Mouse (Mus musculus) retina, adult 2 months (tissue): ENCODE measurements at regions not wholly inside any gene's neighbourhood (a gene's known extent, or its start where the extent isn't known, plus 50 kb on each side); places are given as distances from the start of the nearest gene placed in this dataset.

ENCODE experiments used
- DNase-seq: peaks from one replicate; pipeline ENCODE4 v3.0.0-alpha.2; 2012; ENCODE audit warnings: low read depth, low spot score

DNA sequence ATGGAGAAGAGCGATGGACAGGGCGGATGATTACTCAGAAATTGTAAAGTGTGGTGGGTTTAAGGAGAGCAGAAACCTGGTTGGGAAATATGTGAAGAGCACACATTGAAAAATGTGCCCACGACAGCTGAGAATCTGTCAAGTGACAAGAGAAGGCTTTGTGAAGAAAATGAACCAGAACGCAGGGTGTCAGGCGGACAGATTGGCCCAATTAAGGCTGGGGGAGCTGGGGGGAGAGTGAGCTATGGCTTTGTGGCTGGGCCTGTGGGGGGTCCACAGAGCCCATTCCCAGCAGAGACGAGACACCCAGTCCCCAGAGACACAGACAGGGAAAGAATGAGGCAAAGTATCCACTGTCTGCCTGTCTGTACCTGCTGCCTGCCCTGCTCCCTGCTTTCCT lies 153.3 kb downstream of the Shq1 start:
- DNase-seq: no peak

DNA sequence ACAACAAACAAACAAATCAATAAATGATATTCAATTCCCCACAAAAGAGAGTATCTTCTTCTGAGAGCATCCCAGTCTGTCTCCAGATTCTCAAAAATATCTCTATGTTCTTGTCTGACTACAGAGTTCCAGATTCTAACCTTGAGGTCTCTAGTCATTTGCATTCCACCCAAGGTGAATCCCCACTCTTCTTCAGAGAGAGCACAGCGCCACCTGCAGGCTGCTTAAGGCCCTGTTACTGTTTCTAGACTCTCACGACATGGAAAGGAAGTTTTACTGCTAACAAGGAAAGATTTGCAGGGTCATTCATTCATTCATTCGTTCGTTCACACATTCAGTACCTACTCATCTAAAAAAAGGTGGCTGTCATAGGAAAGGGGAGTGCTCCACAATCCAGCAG lies 158.3 kb downstream of the Shq1 start:
- no peak for DNase-seq

DNA sequence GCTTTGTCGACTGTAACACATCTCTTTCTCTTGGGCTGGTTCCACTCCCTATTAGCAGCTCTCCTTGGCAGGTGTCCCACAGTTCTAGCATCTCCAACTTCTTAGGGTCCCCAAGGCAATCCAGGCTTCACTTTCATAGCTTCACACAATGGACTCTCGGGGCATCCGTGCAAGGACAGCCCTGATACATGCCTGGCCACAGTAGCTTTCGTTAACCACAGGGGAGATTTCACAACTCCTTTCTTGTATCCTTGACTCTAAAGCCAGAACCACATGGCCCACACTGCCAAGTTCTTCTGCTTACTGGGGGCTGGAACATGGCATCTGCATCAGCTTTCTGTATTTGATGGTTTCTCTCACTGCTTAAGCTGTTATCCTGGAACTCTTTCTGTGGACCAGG lies 160.3 kb downstream of the Shq1 start:
- DNase-seq: no peak

DNA sequence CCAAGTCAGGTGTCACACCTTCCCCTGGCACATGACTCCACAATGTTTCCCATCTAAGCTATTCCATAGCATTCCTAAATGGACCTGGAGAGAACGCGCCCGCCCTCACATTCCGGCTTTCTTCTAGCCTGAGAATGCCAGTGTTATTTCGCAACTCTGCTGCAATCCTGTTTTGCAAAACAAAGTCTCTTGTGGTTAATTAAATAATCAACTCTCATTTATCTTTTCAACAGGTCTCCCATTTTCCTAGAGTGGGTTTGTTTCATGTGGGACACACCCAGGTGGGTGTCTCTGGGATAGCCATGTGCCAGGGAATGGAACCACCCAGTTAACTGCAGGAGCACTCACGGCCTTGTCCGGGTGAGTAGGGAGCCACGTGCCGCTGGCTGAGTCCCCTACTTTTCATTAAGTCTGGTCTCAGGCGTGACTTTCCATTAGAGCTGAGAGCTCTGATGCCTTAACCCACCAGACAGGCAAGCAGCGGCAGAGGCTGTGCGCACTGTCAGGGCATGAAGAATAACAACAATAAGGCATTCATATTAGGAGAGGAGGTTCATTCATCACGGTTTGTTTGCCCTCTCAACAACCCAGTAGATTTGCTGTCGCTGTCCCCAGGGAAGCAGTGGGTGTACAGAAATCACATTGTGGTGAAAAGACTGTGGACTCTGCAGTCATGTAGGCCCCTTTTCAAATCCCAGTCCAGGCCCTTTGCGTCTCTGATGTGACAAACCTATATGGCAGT lies 165.3 kb downstream of the Shq1 start:
- no peak for DNase-seq

DNA sequence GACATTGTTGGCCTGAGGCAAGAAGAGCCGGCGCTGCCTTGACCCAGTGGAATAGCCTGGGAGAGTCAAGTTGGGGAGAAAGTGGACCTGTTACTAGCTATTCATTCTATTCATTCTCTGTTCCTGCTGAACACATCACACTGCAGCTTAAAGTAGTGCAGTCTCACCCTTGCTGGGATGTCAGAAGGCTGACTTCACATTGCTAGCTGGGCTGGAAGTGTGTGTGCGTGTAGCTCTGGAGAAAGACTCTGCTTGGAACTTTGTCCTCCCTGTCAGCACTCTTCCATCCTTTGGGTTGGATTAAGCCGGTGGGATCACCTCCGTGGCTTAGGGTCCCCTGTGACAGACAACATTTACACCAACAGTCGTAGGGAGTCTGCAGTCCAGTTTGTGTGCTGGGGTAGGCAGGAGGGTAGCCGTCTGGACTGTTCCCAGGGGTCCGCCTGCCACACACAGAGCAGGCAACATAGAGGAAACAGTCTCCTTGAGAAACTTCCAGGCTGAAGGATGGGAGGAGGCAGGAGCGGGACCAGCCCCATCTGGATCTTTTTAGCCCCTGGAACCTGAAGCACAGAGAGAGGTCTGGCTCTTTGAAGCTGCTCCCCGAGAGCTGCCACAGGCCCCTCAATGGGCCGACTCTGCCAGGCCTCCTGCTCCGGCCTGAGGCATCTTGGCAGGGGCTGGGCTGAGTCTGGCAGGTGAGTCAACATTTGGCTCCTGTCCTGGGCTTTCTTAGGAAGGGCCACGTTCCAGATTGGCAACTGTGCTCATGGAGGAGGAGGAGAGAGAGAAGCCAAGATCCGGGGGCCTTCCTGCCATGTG lies 167.8 kb downstream of the Shq1 start:
- no peak for DNase-seq

DNA sequence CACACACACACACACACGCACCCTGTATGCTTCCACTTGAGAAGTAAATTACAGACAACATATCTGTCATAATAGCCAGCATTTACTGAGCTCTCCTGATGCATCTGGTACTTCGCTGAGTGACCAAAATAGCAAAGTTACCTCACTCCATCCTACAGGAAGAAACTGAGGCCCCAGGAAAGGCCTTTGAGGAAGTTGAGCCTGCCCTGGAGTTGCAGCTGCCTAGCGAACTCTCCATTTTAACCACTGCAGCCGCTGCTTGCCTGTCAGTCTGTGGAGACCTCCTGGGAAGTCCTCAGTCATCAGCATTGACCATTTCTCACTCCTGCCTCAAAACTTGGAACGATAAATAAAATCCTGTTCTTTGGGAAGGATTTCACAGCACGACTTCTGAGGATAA lies 168.8 kb downstream of the Shq1 start:
- no peak for DNase-seq

DNA sequence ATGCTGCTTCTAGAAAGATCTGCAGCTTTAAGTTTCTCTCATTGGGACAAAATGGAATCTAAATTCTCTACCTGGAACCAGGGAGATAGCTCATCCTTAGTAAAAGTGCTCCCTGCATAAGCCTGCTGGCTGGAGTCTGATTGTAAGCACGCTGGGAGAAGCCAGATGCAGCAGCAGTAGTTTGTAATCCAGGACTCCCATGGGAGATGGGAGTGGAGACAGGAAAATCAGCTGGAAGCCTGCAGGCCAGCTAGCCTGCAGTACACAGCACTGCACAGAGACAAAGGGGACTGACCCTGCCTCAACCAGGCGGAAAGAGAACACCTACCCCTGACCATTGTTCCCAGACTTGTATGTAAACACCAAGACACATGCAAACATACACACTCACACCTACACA lies 170.2 kb downstream of the Shq1 start:
- DNase-seq: no peak

DNA sequence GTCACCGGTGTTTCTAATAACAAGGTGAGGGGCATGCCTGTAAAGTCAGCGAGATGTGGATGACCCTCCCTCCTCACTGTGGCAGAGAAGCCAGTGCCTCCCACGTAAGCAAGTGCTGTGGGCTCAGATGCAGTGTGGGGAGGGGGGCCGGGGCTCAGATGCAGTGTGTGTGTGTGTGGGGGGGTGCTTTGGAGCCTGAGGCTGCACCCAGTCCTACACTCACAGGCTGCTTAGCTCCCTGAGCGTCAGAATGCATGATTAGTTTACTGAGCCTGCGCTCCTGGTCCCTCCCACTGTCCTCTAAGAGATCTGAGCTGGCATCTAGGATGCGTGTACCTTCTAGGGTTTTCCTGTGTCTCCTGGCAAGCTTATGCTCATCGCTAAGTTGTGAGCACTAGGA lies 170.9 kb downstream of the Shq1 start:
- DNase-seq: no peak

DNA sequence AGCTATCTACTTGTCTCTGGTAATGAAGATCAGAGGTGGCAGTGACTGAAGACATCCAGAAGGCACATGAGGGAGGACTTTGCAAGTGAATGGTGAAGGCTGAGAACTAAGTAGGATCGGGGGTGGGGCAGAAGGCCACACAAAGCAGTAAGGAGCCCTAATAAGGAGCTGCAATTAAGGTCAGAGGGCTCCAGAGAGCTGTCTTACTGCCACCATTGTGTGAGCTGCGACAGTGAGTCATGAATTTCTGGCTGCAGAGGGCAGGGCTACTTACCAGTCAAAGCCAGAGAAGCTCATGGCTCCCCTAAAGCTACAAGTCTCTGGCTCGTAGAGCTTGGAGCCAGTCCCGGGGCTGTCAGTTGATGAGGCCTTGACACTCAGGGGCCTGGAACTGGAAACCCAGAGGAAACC lies 172.1 kb downstream of the Shq1 start:
- no peak for DNase-seq

DNA sequence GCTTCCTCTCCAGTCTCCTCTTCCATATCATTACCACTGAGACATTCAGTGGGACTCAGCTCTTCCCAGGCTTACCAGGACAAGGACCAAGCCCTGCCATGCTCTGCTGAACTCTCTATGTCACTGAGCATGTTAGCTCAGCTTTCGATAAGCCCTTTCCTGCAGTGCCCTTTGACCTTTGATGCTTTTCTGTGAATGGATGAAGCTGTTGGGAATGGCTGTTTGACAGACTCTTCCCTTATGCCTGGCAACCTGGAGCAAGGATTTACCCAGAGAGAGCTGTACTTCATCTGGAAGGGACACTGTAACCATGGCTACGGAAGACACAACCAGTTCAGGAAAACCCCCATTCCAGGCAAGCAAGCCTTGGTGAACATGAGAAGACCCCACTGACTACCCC lies 172.8 kb downstream of the Shq1 start:
- no peak for DNase-seq

DNA sequence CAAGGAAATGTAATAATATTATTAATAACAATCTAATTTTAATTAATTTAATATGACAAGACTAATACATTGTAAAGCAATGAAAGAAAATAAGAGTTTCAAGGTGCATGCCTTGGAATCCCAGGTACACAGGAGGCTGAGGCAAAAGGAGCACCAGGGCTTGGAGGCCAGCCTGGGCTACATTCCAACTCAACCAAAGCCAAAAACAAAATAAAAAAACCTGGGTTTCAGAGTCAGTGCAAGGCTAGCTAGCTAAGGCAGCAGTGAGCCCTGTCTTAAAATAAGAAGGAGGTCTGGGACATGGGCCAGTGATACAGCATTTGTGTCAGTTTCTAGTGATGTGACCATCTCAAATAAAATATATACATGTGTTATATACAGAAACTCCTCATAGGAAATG lies 174.8 kb downstream of the Shq1 start:
- no peak for DNase-seq

DNA sequence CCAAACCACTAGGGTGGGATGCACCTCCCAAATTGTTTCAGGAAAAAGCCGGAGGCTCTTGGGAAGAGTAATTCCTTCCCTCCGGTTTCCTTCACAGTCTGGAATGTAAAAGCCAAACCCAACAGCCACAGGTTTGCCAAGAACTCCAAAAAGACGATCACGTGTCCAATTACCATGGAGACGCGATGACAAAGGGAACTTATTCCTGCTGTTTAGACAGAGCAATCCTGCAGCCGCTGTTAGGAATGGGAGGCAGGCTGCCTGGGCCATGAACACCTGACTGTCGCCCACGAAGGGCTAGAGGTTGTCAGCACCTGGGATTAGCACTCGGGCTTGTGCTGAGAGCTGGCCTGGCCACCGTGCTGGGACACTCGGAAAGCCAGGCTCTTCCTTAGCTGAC lies 175.8 kb downstream of the Shq1 start:
- no peak for DNase-seq

DNA sequence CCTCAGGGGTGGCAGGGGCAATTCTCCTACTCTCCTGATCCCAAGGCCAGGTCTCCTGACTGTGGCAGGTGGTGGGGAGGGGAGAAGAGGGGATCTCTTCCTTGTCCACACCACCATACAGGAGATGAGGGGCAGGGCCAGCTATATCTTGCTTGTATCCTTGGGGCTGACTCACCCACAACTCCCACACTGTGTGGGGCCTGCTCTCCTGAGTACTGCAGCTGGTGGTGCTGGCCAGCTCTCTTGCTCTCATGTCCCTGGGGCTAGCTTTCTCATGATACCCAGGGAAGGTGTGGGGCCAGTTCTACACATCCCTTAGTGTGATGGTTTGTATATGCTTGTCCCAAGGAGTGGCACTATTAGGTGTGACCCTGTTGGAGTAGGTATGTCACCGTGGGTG lies 177.4 kb downstream of the Shq1 start:
- DNase-seq: no peak

DNA sequence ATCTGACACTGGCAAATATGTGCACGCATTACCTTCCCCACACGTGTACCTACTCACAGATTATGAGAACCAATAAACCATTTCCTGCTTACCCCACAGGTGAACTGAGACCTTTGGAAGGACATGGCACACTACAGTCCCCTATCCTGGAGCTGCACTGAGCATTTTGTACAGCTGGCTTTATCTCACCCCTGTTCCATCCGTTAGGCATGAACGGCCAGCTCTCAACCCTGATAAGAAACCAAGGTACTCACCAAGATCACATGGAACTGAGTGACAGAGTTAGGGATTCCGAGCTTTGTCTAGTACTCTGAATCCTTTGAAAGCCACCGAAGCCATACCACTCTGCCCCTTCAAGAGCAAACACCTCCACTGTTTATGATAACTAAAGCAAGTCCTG lies 179.1 kb downstream of the Shq1 start:
- DNase-seq: no peak

DNA sequence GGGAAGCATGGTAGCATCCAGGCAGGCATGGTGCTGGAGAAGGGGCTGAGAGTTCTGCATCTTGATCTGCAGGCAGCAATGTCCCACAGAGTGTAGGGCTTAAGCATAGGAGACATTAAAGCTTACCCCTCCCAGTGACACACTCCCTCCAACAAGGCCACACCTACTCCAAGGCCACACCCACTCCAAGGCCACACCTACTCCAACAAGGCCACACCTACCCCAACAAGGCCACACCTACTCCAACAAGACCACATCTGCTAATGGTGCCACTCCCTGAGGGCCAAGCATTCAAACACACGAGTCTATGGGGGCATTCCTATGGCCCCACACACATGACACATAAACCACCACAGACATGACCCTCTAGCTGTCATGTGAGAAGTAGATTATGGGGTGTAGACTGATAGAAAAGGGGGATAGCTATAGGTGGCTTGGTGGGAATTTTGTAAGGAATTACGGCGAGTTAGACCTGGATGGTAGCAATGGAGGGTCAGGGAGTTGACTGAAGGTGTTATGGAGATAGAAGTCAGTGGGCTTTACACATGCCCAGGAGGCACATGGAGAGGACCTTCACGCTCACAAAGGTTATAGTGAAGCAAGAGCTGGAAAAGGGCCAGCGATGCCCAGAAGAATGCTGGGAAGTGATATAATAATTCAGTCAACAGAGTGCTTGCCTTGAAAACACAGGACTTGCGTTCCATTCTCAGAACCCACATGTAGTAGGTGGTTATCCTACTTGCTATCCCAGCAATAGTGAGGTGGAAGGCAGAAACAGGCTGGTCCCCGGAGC lies 179.8 kb downstream of the Shq1 start:
- no peak for DNase-seq

DNA sequence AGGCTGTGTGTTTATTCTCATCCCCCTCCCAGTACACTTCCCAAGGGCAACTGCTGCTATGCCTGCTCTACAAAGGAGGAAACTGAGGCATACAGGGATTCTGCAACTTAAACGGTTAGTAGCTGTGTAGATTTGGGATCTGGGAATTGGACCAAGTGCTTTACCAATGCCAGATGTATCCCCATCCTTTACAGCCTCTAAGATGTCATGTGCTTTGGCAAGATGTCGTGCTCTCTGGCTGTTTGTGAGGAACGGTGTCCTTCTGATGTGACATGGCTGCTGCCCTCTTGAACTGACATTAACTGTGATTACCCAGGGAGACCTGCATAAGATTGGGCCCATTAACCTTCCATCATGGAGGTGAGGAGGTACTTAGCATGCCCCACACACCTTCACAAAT lies 187.1 kb downstream of the Shq1 start:
- DNase-seq: no peak

DNA sequence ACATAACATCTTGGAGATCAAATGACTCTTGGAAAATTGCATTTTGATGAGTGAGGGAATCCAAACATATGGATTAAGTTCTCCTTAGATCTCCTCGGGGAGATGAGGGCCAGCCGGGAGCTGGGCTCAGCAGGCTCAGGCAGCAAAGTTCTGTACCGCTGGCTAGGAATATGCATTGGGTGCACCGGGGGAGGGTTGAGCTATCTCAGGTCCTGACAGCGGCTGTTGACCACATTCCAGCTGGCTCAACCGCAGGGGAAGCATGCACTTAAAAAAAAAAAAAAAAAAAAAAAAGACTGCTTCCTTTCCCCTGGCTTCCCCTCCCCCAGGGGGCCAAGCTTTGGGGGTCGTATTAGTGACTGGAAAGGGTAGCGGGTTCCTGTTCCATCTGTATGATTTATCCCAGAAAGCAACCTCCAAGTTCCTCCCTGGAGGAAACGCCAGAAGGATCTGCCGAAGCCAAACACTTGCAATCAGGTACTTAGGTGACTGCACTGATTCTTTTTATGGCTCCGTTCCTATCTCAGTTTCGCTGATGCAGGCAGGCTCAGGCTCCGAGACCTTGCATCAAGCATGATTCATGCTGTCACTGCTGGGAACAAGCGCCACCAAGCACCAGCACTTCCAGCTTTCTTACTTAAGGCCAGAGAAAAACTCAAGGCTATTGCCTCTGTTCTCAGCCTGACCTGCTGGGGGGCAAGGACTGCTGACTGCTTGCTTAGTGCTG lies 187.7 kb downstream of the Shq1 start:
- DNase-seq: no peak

DNA sequence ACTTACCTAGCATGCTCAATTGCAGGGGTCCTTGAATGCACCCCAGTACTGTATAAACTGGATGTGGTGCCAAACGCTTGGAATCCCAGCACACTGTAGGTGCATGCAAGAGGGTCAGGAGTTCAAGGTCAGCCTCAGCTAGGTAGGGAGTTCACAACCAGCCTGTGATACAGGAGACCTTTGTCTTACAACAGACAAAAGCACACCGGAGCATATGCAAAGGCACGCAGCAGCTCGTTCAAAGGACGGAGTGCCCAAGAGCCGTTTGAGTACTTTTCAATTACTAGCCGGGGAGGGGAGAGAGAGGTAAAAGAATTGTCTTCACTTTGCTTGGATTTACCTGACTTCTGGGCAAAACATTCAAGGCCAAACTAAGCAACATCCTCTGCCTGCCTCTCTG lies 188.4 kb downstream of the Shq1 start:
- DNase-seq: no peak

DNA sequence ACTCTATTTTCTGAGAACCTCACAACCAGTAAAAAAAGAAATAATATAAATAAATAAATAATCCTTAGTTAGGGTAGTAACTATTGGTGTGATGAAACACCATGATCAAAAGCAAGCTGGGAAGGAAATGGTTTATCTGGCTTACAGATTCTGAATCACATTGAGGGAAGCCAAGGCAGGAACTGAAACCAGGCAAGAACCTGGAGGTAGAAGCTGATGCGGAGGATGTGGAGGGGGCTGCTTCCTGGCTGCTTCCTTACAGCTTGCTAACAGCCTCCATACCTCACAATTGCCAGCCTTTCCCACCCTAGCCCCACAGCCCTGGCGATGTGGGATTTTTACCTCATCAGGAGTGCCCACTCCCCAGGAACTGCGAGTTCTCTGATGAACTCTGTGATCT lies 190.4 kb downstream of the Shq1 start:
- no peak for DNase-seq

DNA sequence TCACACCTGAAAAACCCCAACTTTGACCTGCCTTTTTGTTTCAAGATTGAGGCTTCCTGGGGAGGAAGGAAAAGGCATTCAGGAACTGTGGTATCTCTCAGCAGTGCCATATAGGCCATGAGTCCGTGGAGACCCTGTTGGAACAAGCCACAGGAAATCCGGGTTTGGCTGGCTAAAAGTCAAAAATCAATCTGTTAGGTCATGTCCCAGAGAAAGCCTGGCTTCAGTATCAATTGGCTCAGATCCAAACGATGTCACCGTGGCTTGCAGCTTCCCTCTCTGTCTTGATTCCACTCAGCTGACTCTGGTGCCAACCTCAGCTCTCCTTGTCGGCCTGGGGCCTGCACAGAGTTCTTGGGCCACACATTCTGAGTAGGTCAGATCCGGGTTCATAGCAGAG lies 191.1 kb downstream of the Shq1 start:
- no peak for DNase-seq

DNA sequence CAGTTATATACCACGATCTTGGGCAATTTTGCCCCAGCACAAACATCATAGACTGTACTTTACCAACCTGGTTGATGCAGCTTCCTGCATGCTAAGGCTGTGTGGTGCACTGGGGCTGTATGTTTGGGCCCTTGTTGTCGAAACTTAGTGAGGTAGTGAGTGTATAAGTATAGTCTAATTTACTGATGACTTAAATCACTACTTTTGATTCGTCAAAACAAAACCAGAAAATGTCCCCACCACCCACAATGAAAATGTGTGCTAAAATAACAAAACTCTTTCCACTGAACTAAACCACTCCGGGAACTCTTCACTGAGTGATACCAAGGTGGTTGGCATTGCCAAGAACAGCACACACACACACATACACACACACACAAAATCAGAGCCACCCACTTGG lies 191.5 kb downstream of the Shq1 start:
- no peak for DNase-seq
